Mouse (Mus musculus): ENCODE results near the gene Casc1. TPM values are rescaled to one million over a fixed set of nuclear protein-coding genes. Genes with fewer than 3 reads are reported as not detected.

Gene Casc1
- 1 to 10 TPM; 1.4 to 1.9 TPM for total RNA-seq (2021)
- long read RNA-seq, experiment 1, result 0 reads
- long read RNA-seq, experiment 2, result 0 reads

DNA sequence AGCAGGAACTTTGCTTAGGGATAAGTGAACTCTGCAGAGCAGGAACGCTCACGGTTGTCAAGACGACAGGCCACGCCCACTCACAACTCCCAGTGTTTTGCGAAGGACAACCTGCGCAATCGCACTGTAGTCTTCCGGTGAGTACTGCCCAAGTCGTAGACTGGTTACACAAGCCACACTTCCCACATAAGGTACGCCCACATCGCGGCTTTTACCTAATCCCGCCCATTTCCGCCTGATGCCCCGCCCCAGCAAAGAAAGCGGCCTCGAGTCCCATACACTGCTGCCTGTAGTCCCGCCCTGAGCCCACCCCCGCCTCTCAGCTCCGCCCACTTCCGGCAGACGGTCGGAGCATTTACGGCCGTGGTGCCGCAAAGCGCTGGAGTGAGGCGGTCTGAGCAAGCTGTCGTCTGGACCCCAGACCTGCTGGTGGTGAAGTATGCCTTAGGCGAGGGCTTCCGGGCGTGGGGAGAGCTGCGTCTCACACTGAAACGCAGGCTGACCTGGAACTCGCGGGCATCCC, at the start of gene Casc1, which contains the start of gene Etfrf1:
TSS of gene Casc1 (minus strand) at position 190 of the 523 bp plus-strand sequence.
TSS of gene Etfrf1 (plus strand) at position 319 of the 523 bp plus-strand sequence.
- H3K4me3 ChIP-seq, result peak within 1 kb of the TSS; percentile 68
- H3K27ac ChIP-seq, result peak within 1 kb of the TSS; percentile 96
- no peak for TF ChIP-seq CTCF (conservative IDR thresholded peaks at IDR 0.05)
- DNase-seq (ENCODE audit: low spot score in 2 of 2), result peak; percentile 95 to 99

DNA sequence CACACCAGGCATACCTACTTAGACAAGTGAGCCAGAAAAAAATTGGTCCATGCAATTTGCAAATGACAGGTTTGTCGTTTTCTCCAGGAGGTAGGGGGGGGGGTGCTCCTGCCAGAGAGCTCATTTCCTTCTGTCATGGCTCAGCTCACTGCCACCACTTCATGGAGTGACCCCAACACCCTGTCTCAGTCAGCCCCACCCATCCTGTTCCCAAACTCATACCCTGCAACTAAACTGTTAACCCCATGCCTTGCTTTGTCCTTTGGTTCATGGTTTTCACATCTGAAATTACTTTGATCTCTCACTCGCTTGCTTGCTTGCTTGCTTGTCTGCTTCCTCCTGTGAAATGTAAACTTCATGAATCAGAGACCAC, 45.9 kb upstream of the Casc1 start:
- no peak for DNase-seq (ENCODE audit: low spot score in 2 of 2)

DNA sequence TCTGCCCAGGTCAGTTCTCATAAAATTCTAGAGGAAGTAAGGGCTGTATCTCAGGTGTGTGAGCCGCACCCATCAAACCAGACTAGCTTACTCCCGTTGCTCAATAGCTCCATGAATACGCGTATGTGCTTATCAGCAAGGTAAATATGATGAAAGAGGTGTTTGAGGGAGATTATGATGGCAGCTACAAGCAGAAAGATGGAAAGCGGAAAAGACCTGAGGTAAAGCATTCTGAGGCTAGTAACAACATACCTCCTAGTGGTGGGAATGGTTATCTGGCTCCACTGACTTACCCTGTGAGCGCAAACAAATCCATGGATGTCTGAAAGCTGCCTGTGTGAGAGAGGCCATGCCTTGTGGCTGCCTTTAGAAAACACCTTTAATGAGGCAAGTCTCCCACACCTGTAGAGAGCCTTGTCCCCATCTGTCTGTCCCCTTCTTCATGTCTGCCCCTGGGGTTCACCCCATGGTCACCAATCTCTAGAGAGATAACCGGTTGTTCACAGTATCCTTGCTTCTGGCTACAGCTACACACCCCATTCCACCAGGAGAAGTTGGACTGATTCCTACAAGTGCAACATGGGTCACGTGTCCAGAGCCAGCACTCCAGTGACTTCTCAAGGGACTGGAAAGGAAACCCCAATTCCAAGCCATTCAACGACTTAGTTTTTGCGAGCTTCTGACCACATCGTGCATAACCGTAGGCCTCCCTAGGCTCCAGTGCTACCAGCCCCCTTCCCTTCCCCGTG, 45.3 kb upstream of the Casc1 start:
- DNase-seq (ENCODE audit: low spot score in 2 of 2), result no peak
- TF ChIP-seq CTCF (conservative IDR thresholded peaks at IDR 0.05), result peak; percentile 22

More for the DNA sequence above, 45.9 kb upstream of the Casc1 start:
- Histone ChIP-seq H3K4me3 (no peak overlapping the region), H3K27ac (no peak overlapping the region)
- TF ChIP-seq CTCF (conservative IDR thresholded peaks at IDR 0.05), result no peak

DNA sequence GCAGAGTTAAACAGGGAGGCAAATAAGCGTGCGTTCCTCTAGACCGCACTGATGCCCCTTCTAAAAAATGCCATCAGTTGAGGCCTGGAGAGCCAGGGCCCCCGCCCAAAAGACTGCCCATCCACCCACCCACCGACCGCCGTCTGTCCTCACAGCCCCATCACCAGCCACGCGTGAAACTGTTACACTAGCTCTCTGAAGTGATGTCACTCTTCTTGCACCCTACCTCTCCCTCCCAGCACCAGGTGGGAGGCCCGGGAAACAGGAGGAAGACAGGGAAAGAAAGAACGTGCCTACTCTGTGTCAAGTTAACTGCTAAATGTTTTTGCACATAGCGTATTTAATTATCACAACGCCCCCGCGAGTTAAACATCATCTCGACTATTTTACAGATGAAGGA, 40.0 kb upstream of the Casc1 start:
- Histone ChIP-seq H3K4me3 (peak overlapping the region; percentile 87), H3K27ac (peak overlapping the region; percentile 86)
- no peak for TF ChIP-seq CTCF (conservative IDR thresholded peaks at IDR 0.05)
- DNase-seq (ENCODE audit: low spot score in 2 of 2), result peak; percentile 15 to 17

More for the DNA sequence above, 45.3 kb upstream of the Casc1 start:
- no peak overlapping the region for H3K27ac ChIP-seq
- no peak overlapping the region for H3K4me3 ChIP-seq

DNA sequence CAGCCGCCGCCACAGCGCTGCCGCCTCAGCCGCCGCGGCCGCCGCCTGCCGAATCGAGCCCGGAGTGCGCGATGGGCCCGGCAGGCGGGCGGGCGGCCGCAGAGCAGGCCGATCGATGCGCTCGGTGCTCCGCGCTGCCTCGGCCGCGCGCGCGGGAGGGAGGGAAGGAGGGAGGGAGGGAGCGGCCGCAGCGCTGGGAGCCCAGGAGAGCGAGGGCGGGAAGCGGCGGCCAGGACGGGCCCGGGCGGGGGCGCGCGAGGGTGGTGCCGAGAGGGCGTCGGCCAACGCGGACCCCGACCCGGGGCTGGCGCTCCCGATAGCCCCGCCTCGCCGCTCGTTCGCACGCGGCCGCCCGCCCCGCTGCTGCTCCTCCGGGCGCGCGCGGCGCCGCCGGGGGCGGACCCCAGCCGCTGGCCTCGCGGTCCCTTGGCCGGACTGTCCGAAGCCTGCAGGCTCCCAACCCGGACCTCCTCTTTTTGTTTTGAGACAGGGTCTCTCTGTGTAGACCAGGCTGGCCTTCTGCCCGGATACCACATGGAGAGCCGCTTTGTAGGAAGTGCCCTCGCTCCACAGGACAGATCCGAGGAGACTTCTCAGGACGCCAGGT, 39.5 kb upstream of the Casc1 start, which contains the start of gene Kras:
TSS of gene Kras (minus strand) at position 55 of the 607 bp plus-strand sequence.
- H3K27ac ChIP-seq, result peak within 1 kb of the TSS; percentile 86
- H3K4me3 ChIP-seq, result peak within 1 kb of the TSS; percentile 87
- peak; percentile 82 to 91 for DNase-seq (ENCODE audit: low spot score in 2 of 2)
- TF ChIP-seq CTCF (conservative IDR thresholded peaks at IDR 0.05), result no peak

DNA sequence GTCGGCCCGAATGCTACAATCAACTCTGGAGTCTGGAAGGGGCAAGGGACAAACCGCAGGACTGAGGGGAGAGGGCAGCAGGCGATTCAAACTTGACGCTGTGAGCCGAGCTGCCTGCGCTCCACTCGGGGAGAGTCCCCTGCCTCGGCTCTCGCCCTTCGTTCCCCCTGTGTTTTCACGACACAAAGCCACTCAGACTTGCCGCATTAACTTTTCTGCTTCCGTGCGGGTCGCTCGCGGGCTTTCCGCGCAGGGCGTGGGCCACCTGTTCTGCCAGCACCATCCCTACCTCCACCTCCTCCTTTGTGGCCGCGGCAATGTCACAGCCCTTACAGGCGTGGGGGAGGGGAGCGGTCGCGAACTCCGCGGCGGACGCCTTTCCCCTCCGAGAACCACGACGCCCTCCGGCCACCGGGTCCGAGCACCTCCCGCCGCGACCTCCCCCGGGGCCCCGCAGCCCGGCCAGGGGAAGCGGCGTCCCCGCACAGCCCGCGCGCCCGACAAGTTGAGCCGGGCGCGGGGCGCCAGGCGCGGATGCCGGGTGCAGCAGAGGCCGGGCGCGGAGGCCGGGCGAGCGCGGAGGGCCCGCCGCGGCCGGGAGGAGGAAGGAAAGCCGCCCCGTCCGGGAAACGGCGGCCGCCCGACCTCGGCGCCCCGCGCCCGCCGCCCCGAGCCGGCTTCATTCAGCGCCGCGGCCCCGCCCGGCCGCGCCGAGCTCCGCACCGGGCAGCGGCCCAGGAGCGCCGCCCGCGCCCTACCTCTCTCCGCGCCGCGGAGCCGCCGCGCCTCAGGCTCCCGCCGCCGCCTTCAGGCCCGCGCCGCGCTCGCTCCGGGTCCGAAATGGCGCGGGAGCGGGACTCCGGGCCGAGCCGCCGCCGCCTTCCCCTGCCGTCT, 38.7 kb upstream of the Casc1 start:
- peak overlapping the region; percentile 86 for H3K27ac ChIP-seq
- no peak for TF ChIP-seq CTCF (conservative IDR thresholded peaks at IDR 0.05)
- DNase-seq (ENCODE audit: low spot score in 2 of 2), result peak in 1 of 2 experiments; percentile 42
- peak overlapping the region; percentile 87 for H3K4me3 ChIP-seq

DNA sequence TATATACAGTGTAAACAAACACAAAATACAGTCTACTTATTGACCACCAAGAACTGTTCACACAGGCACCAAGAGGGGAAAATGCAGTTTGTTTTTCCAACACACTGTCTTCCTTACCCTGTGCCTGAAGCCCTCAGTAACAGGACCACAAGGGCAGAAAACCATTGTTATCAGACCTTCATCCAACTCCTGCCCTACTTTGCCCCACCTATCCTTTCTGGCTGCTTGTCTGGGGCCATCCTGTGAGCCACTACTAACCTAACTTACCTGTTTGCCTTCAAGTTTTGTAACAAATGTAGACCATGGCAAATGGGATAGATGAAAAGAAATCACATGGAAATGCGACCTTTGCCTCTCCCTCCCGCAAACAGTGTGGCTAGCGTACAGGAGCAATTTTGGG, 37.1 kb upstream of the Casc1 start:
- H3K27ac ChIP-seq, result no peak overlapping the region
- no peak for DNase-seq (ENCODE audit: low spot score in 2 of 2)
- peak overlapping the region; percentile 11; the same call in 1 of the 2 replicates for H3K4me3 ChIP-seq
- no peak for TF ChIP-seq CTCF (conservative IDR thresholded peaks at IDR 0.05)

DNA sequence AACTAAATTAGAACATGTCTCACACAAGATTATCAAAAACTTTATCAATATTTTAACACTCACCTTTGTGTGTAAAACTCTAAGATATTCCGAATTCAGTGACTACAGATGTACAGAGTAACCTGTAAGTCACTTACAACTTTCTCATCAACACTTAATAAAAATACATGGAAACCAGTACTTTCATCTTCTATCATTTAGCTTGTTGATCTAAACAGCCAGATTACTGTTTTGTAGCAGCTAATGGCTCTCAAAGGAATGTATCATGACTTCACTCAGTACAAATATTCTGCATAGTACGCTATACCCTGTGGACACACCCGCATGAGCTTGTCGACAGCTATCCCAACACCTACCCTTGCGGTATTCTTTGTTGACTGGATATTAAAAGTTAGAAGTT, 36.0 kb upstream of the Casc1 start:
- Histone ChIP-seq H3K4me3 (no peak overlapping the region), H3K27ac (no peak overlapping the region)
- no peak for DNase-seq (ENCODE audit: low spot score in 2 of 2)
- no peak for TF ChIP-seq CTCF (conservative IDR thresholded peaks at IDR 0.05)

DNA sequence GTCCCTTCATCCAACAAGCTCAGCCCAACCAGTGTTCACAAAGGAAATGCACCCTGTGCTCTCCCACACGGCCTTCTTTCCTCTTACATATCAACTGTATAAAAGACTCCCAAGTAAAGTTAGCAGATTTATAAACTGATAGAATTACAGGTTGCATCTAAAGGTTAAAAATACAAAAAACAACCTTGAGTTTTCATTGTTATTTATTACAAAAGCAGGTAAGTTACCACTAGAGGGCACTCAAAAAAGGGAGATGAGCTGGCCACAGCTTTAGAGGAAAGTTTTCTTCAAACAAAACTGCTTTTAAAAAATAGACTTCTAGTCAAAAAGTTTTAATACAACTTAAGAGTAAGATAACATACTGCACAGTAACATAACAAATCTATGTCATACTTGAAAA, 31.7 kb upstream of the Casc1 start:
- H3K4me3 ChIP-seq, result no peak overlapping the region
- TF ChIP-seq CTCF (conservative IDR thresholded peaks at IDR 0.05), result peak; percentile 88
- H3K27ac ChIP-seq, result no peak overlapping the region
- DNase-seq (ENCODE audit: low spot score in 2 of 2), result no peak

DNA sequence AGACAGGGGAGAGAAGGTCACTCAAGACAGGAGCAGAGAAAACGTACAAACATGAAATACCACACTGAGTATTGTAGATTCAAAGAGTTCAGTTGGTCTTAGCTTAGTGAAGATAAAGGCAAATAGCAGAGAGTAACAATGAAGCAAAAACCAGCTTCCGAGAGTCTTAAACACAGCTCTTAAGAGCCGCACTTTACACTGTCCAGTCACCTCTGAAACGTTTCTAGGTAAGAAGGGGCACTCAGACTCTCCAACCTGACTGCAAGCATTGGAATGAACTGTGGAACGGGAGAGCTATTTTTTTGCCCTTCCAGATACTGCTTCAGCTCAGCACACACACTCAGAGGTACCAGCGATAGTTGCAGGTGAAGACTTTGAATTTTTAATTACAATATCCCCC, 29.5 kb upstream of the Casc1 start:
- no peak for DNase-seq (ENCODE audit: low spot score in 2 of 2)
- Histone ChIP-seq H3K4me3 (no peak overlapping the region), H3K27ac (no peak overlapping the region)
- TF ChIP-seq CTCF (conservative IDR thresholded peaks at IDR 0.05), result no peak

DNA sequence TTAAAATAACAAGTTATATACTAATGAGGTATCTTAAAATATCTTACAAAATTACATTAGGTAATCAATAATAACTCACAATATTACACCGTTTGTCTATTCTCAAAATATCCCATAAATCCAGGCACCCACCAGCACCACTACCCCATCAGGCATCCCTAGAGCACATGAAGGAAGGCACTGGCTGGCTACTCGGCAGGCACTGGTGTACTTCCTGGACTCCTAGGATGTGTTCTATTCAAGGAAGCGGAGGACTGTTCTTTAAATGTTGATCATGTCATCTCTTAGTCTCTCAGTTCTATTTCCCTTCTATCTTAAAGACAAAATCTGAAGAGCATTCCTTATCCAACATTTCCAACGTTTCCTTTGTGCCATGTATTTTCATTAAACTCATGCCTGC, 26.3 kb upstream of the Casc1 start:
- Histone ChIP-seq H3K27ac (no peak overlapping the region), H3K4me3 (no peak overlapping the region)
- TF ChIP-seq CTCF (conservative IDR thresholded peaks at IDR 0.05), result no peak
- DNase-seq (ENCODE audit: low spot score in 2 of 2), result no peak

DNA sequence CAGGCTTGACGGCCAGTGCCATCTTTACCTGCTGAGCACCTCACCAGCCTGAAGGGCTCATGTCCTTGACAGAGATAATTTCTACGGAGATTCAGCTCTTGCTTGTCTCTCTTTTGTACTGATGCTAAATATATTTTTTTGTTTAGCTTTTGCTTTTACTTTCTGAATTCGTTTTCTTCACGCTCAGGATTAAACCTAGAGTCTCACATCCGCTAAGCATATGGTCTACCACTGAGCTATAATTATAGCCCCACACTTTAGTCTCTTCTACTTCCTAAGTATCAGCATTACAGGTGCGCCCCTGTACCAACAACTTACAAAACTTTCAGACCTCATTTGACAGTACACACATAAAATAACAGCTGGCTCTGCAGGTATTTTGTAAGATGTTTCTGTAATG, 24.6 kb upstream of the Casc1 start:
- H3K4me3 ChIP-seq, result no peak overlapping the region
- TF ChIP-seq CTCF (conservative IDR thresholded peaks at IDR 0.05), result no peak
- no peak overlapping the region for H3K27ac ChIP-seq
- no peak for DNase-seq (ENCODE audit: low spot score in 2 of 2)

Measured in layer of hippocampus, adult 2 months (tissue).